Mouse (Mus musculus): ENCODE results near the gene Trim40. TPM values are rescaled to one million over a fixed set of nuclear protein-coding genes. Genes with fewer than 3 reads are reported as not detected.

The Trim40 gene
- total and polyA plus RNA-seq, 2 experiments from 2014 or later, result not detected

GRCm38 (mm10) chr17:36874636-36875035, 15.3 kb downstream of the Trim40 start:
- TF ChIP-seq CTCF (IDR thresholded peaks at IDR 0.05; ENCODE audit: low read depth), result no peak
- DNase-seq (ENCODE audit: low spot score), result no peak
- H3K36me3 ChIP-seq (ENCODE audit: insufficient read depth, low read length), result no peaks in the 10 kb centered on the region
- no peak for ATAC-seq
- no peaks in the 10 kb centered on the region for H3K9me3 ChIP-seq (ENCODE audit: low read length)
- no peak overlapping the region for H3K27ac ChIP-seq
- no peaks in the 10 kb centered on the region for H3K27me3 ChIP-seq (ENCODE audit: insufficient read depth, low read length)
- H3K4me3 ChIP-seq (ENCODE audit: low read length), result no peak overlapping the region
- WGBS, result 65% methylated on average over 4 of the region's 4 CpGs
- no peak overlapping the region for H3K9ac ChIP-seq (replicated peaks; ENCODE audit: low read length)
- no peaks in the 10 kb centered on the region for H3K4me1 ChIP-seq (ENCODE audit: insufficient read depth, low read length)
- no peak overlapping the region for H3K4me2 ChIP-seq (ENCODE audit: low read depth, low read length)

- WGBS, result 73% methylated on average over 25 of the region's 25 CpGs
- no peak overlapping the region for H3K4me2 ChIP-seq (ENCODE audit: low read depth, low read length)
- H3K36me3 ChIP-seq (ENCODE audit: insufficient read depth, low read length), result no peaks in the 10 kb centered on the region
- H3K27ac ChIP-seq, result no peak overlapping the region
- H3K27me3 ChIP-seq (ENCODE audit: insufficient read depth, low read length), result no peaks in the 10 kb centered on the region
- DNase-seq (ENCODE audit: low spot score) (no peak), ATAC-seq (no peak)
- no peak overlapping the region for H3K4me3 ChIP-seq (ENCODE audit: low read length)
- no peaks in the 10 kb centered on the region for H3K9me3 ChIP-seq (ENCODE audit: low read length)
- no peak overlapping the region for H3K9ac ChIP-seq (replicated peaks; ENCODE audit: low read length)
- no peak for TF ChIP-seq CTCF (IDR thresholded peaks at IDR 0.05; ENCODE audit: low read depth)
- peaks cover 7% of the 10 kb centered on the region for H3K4me1 ChIP-seq (ENCODE audit: insufficient read depth, low read length)
Measured at GRCm38 (mm10) chr17:36869955-36870810, 19.7 kb downstream of the Trim40 start.

DNA sequence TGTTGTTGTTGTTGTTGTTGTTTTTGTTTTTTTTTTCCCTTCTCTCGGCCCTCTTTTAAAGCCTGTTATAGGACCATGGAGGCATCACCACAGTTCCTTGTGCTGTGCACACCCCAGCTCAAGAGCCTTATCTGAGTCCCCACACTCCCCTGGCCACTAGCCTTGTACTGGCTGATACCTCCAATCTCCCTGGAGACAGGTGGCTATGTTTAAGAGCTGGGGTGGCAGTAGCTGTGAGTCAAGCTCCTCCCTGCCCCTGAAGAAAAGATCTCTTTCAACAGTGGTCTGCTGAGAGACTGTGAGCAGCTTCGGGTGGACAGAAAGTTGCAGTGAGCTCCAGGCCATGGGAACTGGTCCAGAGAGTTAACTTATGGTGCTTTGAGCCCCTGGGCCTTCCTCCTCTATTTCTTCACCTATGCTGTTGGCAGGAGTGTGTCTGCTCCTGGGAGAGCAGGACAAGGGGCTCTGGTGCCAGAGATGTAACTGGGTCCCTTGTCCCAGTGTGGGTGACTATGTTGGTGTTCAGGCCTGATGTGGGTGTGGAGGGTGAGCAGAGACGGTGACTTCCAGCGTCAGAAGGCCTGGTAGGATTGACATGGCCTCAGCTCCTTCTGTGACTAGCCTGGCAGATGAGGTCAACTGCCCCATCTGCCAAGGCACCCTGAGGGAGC, 20.5 kb downstream of the Trim40 start, which contains the start of gene Trim10:
Gene Trim10 (plus strand): TSS at position 291 of the 671 bp plus-strand sequence.
- no peaks in the 10 kb centered on the region for H3K9me3 ChIP-seq (ENCODE audit: low read length)

GRCm38 (mm10) chr17:36868836-36869235, 21.1 kb downstream of the Trim40 start:
- TF ChIP-seq CTCF (IDR thresholded peaks at IDR 0.05; ENCODE audit: low read depth), result no peak
- Histone ChIP-seq H3K27me3 (ENCODE audit: insufficient read depth, low read length) (no peaks in the 10 kb centered on the region), H3K4me1 (ENCODE audit: insufficient read depth, low read length) (peaks cover 7% of the 10 kb centered on the region), H3K4me2 (ENCODE audit: low read depth, low read length) (no peak overlapping the region), H3K4me3 (ENCODE audit: low read length) (no peak overlapping the region), H3K27ac (no peak overlapping the region), H3K9me3 (ENCODE audit: low read length) (no peaks in the 10 kb centered on the region), H3K9ac (replicated peaks; ENCODE audit: low read length) (no peak overlapping the region), H3K36me3 (ENCODE audit: insufficient read depth, low read length) (no peaks in the 10 kb centered on the region)
- DNase-seq (ENCODE audit: low spot score), result no peak
- 85% methylated on average over 2 of the region's 2 CpGs for WGBS
- ATAC-seq, result no peak

More for the DNA sequence above, 20.5 kb downstream of the Trim40 start, which contains the start of gene Trim10:
- no peaks in the 10 kb centered on the region for H3K27me3 ChIP-seq (ENCODE audit: insufficient read depth, low read length)
- no peak for TF ChIP-seq CTCF (IDR thresholded peaks at IDR 0.05; ENCODE audit: low read depth)
- peaks cover 7% of the 10 kb centered on the region for H3K4me1 ChIP-seq (ENCODE audit: insufficient read depth, low read length)
- no peak within 1 kb of the TSS for H3K27ac ChIP-seq
- no peak for ATAC-seq
- H3K9ac ChIP-seq (replicated peaks; ENCODE audit: low read length), result no peak within 1 kb of the TSS
- no peak within 1 kb of the TSS for H3K4me3 ChIP-seq (ENCODE audit: low read length)
- whole genome bisulfite sequencing, result 75% methylated on average over 4 of the region's 4 CpGs
- DNase-seq (ENCODE audit: low spot score), result no peak
- no peaks in the 10 kb centered on the region for H3K36me3 ChIP-seq (ENCODE audit: insufficient read depth, low read length)
- no peak within 1 kb of the TSS for H3K4me2 ChIP-seq (ENCODE audit: low read depth, low read length)

DNA sequence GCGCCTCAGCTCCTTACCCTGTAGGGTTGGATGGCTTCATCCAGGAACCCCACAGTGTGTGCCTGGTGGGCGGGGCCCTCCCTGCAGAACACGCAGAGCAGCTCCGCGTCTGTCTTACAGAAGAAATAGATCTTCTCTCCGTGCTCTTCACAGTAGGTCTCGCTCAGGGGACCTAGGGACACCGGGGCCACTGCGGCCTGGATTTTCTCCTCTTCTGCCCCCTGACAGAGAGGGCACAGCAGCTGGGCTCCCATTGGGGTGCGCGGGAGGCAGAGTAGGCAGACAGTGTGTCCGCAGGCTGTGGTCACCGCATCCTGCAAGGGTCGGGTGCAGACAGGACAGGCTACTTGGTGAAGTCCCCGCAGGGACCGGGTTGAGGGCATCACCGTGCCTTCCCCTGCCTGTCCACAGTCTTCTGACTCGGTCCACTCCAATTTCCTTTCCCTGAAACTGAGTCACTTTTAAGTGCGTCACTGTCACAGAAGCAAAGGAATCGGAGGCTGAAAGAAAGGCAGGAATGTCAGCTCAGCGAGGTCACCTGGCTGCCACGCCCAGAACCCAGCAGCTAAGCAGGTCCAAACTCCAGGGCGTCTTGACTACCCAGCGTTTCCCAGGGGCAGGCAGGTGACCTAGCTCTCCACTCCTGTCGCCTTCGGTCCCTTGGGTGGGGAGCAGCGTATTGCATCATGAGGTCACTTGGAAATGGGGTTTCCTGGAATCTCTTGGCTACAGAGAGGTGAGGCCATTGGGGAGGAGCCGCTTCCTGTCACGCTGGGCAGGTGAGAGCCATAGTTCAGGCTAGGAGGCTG, 23.0 kb downstream of the Trim40 start, which contains the start of gene Trim15:
Gene Trim15 (minus strand): TSS at position 492 of the 809 bp plus-strand sequence.
- Histone ChIP-seq H3K27ac (no peak within 1 kb of the TSS), H3K9ac (replicated peaks; ENCODE audit: low read length) (peak within 1 kb of the TSS; percentile 35; the same call in 1 of the 2 replicates), H3K4me1 (ENCODE audit: insufficient read depth, low read length) (peaks cover 7% of the 10 kb centered on the region), H3K9me3 (ENCODE audit: low read length) (no peaks in the 10 kb centered on the region), H3K4me2 (ENCODE audit: low read depth, low read length) (peak within 1 kb of the TSS; percentile 54), H3K36me3 (ENCODE audit: insufficient read depth, low read length) (no peaks in the 10 kb centered on the region), H3K27me3 (ENCODE audit: insufficient read depth, low read length) (no peaks in the 10 kb centered on the region), H3K4me3 (ENCODE audit: low read length) (peak within 1 kb of the TSS; percentile 25)
- TF ChIP-seq CTCF (IDR thresholded peaks at IDR 0.05; ENCODE audit: low read depth), result no peak
- 13% methylated on average over 29 of the region's 29 CpGs for WGBS
- ATAC-seq (peak; percentile 39; the same call in 1 of the 2 replicates), DNase-seq (ENCODE audit: low spot score) (no peak)

DNA sequence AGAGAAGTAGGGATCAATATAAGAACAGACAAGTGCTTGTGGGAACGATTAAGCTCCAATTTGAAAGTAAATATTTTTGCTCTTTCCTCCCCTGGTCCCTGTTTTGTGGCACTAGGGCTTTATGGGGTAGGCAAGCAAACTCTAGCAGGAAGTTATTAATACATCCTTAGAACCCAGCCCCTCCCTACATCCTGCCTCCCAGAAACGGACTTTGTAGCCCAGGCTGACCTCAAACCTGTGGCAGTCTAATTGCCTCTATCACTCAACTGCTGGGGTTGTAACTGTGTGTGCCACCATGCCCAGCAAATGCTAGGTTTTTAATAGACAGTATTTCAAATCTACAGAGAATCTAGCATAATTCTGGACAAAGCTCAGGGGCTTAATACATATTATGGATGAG, 28.2 kb downstream of the Trim40 start:
- Histone ChIP-seq H3K9ac (replicated peaks; ENCODE audit: low read length) (no peak overlapping the region), H3K27ac (no peak overlapping the region), H3K9me3 (ENCODE audit: low read length) (no peaks in the 10 kb centered on the region), H3K4me1 (ENCODE audit: insufficient read depth, low read length) (peaks cover 2% of the 10 kb centered on the region; the same call in 1 of the 2 replicates), H3K4me2 (ENCODE audit: low read depth, low read length) (no peak overlapping the region), H3K4me3 (ENCODE audit: low read length) (no peak overlapping the region), H3K36me3 (ENCODE audit: insufficient read depth, low read length) (peaks cover 32% of the 10 kb centered on the region), H3K27me3 (ENCODE audit: insufficient read depth, low read length) (no peaks in the 10 kb centered on the region)
- ATAC-seq (no peak), DNase-seq (ENCODE audit: low spot score) (no peak)
- TF ChIP-seq CTCF (IDR thresholded peaks at IDR 0.05; ENCODE audit: low read depth), result no peak
- 59% methylated on average over 2 of the region's 2 CpGs for WGBS

Measured in hindbrain, postnatal 0 days (tissue).